Mouse (Mus musculus): ENCODE results near the gene Gtsf1l. TPM values are rescaled to one million over a fixed set of nuclear protein-coding genes. Genes with fewer than 3 reads are reported as not detected.

The Gtsf1l gene
- polyA plus RNA-seq, 1 experiment from 2014 or later = not detected

DNA sequence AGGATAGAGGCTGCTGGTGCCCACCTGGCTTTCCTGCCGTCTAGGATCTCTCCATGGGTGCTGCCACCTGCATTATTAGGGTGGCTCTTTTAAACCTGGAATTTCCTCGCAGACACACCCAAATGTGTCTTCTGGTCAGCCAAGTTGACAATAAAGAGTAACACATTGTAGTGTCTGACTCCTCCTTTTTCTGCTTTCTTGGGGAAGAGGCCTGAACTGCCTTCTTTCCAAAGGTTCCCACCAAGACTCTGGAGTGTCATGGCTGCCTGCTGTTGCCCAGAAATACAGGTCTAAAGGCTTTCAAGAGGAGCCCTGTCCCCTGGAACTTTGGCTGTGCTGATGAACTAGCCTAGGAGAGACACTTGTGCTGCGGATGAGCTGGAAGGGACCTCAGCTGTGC is 3.1 kb downstream of the Gtsf1l start:
- ATAC-seq (ENCODE audit: insufficient number of reproducible peaks, insufficient read depth, low FRiP score, low TSS enrichment) = no peak

GRCm38 (mm10) chr2:163082591-163082990 is 5.1 kb downstream of the Gtsf1l start:
- Histone ChIP-seq H3K4me1 (no peaks in the 10 kb centered on the region), H3K9ac (no peak overlapping the region), H3K9me3 (no peaks in the 10 kb centered on the region), H3K4me3 (no peak overlapping the region), H3K36me3 (peaks cover 17% of the 10 kb centered on the region), H3K27me3 (no peaks in the 10 kb centered on the region), H3K4me2 (replicated peaks) (no peak overlapping the region), H3K27ac (no peak overlapping the region)
- 56% methylated on average over 5 of the region's 5 CpGs for WGBS
- ATAC-seq (ENCODE audit: insufficient number of reproducible peaks, insufficient read depth, low FRiP score, low TSS enrichment) = no peak

More for the DNA sequence above, 3.1 kb downstream of the Gtsf1l start:
- H3K4me3 ChIP-seq = no peak overlapping the region
- H3K4me2 ChIP-seq (replicated peaks) = no peak overlapping the region
- no peaks in the 10 kb centered on the region for H3K27me3 ChIP-seq
- whole genome bisulfite sequencing = 88% methylated on average over 3 of the region's 3 CpGs
- H3K9me3 ChIP-seq = no peaks in the 10 kb centered on the region
- no peak overlapping the region for H3K9ac ChIP-seq
- peaks cover 8% of the 10 kb centered on the region for H3K36me3 ChIP-seq
- no peaks in the 10 kb centered on the region for H3K4me1 ChIP-seq
- H3K27ac ChIP-seq = no peak overlapping the region

- Histone ChIP-seq H3K4me2 (replicated peaks) (no peak overlapping the region), H3K4me1 (no peaks in the 10 kb centered on the region), H3K4me3 (no peak overlapping the region), H3K27ac (no peak overlapping the region), H3K9me3 (no peaks in the 10 kb centered on the region), H3K36me3 (peaks cover 40% of the 10 kb centered on the region), H3K27me3 (no peaks in the 10 kb centered on the region), H3K9ac (no peak overlapping the region)
- no peak for ATAC-seq (ENCODE audit: insufficient number of reproducible peaks, insufficient read depth, low FRiP score, low TSS enrichment)
- WGBS = 93% methylated on average over 4 of the region's 4 CpGs
Measured at GRCm38 (mm10) chr2:163079041-163079440, 8.6 kb downstream of the Gtsf1l start.

DNA sequence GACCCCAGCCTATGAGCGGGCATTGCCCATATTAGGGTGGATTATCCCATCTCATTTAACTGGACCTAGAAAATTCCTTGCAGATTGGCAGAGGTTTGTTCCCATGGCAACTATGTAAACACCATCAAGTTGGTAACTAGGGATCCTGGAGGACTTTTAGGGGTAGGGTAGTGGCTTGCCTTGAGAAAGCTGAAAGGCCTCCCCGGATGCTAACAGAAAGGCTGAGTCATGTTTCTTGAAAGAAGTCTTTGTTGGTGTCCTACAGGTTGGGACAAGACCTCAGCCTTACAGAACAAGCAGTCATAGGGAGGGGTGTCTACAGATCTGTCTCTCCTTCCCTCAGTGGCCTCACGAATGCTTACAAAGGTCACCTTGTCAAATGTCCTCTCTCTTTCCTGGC is 12.4 kb downstream of the Gtsf1l start:
- Histone ChIP-seq H3K9me3 (no peaks in the 10 kb centered on the region), H3K36me3 (peaks cover 56% of the 10 kb centered on the region), H3K9ac (no peak overlapping the region), H3K4me1 (no peaks in the 10 kb centered on the region), H3K4me3 (no peak overlapping the region), H3K27me3 (no peaks in the 10 kb centered on the region), H3K27ac (no peak overlapping the region), H3K4me2 (replicated peaks) (no peak overlapping the region)
- WGBS = 69% methylated on average over 3 of the region's 3 CpGs
- no peak; the same call in 1 of the 2 replicates for ATAC-seq (ENCODE audit: insufficient number of reproducible peaks, insufficient read depth, low FRiP score, low TSS enrichment)

DNA sequence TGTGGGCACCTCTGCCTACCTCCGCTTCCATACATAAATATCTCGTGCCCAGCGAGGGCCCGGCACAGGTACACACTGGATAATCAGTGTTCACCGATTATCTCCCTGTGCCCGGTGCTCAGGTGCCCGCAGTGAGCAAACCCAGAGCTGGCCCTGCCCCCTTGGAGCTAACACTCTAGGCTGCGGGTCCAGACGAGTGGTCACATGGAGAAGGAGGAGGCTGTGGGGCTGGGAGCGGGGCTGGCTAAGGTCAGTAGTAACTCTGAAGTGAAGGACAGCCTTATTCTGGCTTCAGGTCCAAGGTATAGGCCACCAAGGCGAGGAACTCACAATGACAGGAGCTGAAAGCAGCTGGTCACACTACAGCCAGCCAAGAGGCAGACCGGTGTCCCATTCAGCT is 12.8 kb downstream of the Gtsf1l start:
- Histone ChIP-seq H3K4me2 (replicated peaks) (no peak overlapping the region), H3K36me3 (peaks cover 56% of the 10 kb centered on the region), H3K27ac (no peak overlapping the region), H3K9ac (no peak overlapping the region), H3K9me3 (no peaks in the 10 kb centered on the region), H3K4me3 (no peak overlapping the region), H3K4me1 (no peaks in the 10 kb centered on the region), H3K27me3 (no peaks in the 10 kb centered on the region)
- 90% methylated on average over 12 of the region's 12 CpGs for WGBS
- no peak for ATAC-seq (ENCODE audit: insufficient number of reproducible peaks, insufficient read depth, low FRiP score, low TSS enrichment)

GRCm38 (mm10) chr2:163074006-163074405 is 13.6 kb downstream of the Gtsf1l start:
- Histone ChIP-seq H3K27ac (no peak overlapping the region), H3K27me3 (no peaks in the 10 kb centered on the region), H3K4me2 (replicated peaks) (no peak overlapping the region), H3K4me1 (no peaks in the 10 kb centered on the region), H3K9ac (no peak overlapping the region), H3K4me3 (no peak overlapping the region), H3K9me3 (no peaks in the 10 kb centered on the region), H3K36me3 (peaks cover 51% of the 10 kb centered on the region)
- WGBS = 76% methylated on average over 7 of the region's 7 CpGs
- ATAC-seq (ENCODE audit: insufficient number of reproducible peaks, insufficient read depth, low FRiP score, low TSS enrichment) = no peak

- no peak overlapping the region for H3K9ac ChIP-seq
- no peak for ATAC-seq (ENCODE audit: insufficient number of reproducible peaks, insufficient read depth, low FRiP score, low TSS enrichment)
- H3K27me3 ChIP-seq = no peaks in the 10 kb centered on the region
- peaks cover 58% of the 10 kb centered on the region for H3K36me3 ChIP-seq
- H3K27ac ChIP-seq = no peak overlapping the region
- no peak overlapping the region for H3K4me3 ChIP-seq
- H3K4me2 ChIP-seq (replicated peaks) = no peak overlapping the region
- no peaks in the 10 kb centered on the region for H3K9me3 ChIP-seq
- H3K4me1 ChIP-seq = no peaks in the 10 kb centered on the region
- 88% methylated on average over 9 of the region's 9 CpGs for WGBS
Measured at GRCm38 (mm10) chr2:163073023-163073757, 14.5 kb downstream of the Gtsf1l start.

GRCm38 (mm10) chr2:163071590-163071989 is 16.1 kb downstream of the Gtsf1l start:
- Histone ChIP-seq H3K4me2 (replicated peaks) (no peak overlapping the region), H3K36me3 (peaks cover 48% of the 10 kb centered on the region), H3K27me3 (no peaks in the 10 kb centered on the region), H3K9ac (no peak overlapping the region), H3K9me3 (no peaks in the 10 kb centered on the region), H3K4me3 (no peak overlapping the region), H3K4me1 (no peaks in the 10 kb centered on the region), H3K27ac (no peak overlapping the region)
- ATAC-seq (ENCODE audit: insufficient number of reproducible peaks, insufficient read depth, low FRiP score, low TSS enrichment) = no peak
- WGBS = 82% methylated on average over 3 of the region's 3 CpGs

GRCm38 (mm10) chr2:163070213-163070612 is 17.4 kb downstream of the Gtsf1l start:
- no peaks in the 10 kb centered on the region for H3K4me1 ChIP-seq
- no peak for ATAC-seq (ENCODE audit: insufficient number of reproducible peaks, insufficient read depth, low FRiP score, low TSS enrichment)
- H3K36me3 ChIP-seq = peaks cover 48% of the 10 kb centered on the region
- no peak overlapping the region for H3K4me2 ChIP-seq (replicated peaks)
- 87% methylated on average over 3 of the region's 3 CpGs for WGBS
- H3K27ac ChIP-seq = no peak overlapping the region
- no peaks in the 10 kb centered on the region for H3K27me3 ChIP-seq
- no peaks in the 10 kb centered on the region for H3K9me3 ChIP-seq
- no peak overlapping the region for H3K4me3 ChIP-seq
- H3K9ac ChIP-seq = no peak overlapping the region

DNA sequence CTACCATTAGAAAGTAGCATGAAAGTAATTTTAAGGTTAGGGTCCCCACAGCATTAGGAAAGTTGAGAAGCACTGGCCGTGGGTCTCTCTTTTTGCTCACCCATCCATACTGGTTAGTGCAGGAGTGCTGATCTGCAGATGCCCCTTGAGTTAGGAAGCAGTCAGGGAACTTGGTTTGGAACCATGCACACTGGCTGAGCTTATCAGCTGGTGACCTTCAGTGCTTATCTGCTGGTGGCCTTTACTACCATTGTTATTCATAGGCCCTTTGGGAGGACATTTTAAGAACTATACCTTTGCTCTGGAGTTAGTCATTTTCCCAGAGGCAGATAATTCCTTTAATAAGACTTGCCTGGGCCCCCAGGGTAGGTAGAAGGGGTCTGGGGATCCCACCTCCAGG is 20.4 kb downstream of the Gtsf1l start:
- H3K4me2 ChIP-seq (replicated peaks) = no peak overlapping the region
- no peaks in the 10 kb centered on the region for H3K4me1 ChIP-seq
- no peak overlapping the region for H3K4me3 ChIP-seq
- H3K9ac ChIP-seq = no peak overlapping the region
- 83% methylated on average over 1 of the region's 1 CpGs for WGBS
- H3K27ac ChIP-seq = no peak overlapping the region
- no peaks in the 10 kb centered on the region for H3K27me3 ChIP-seq
- H3K9me3 ChIP-seq = no peaks in the 10 kb centered on the region
- peaks cover 39% of the 10 kb centered on the region for H3K36me3 ChIP-seq
- ATAC-seq (ENCODE audit: insufficient number of reproducible peaks, insufficient read depth, low FRiP score, low TSS enrichment) = no peak

- H3K36me3 ChIP-seq = peaks cover 38% of the 10 kb centered on the region
- H3K4me3 ChIP-seq = no peak overlapping the region
- no peak overlapping the region for H3K4me2 ChIP-seq (replicated peaks)
- H3K9me3 ChIP-seq = no peaks in the 10 kb centered on the region
- 94% methylated on average over 6 of the region's 6 CpGs for WGBS
- ATAC-seq (ENCODE audit: insufficient number of reproducible peaks, insufficient read depth, low FRiP score, low TSS enrichment) = no peak
- no peaks in the 10 kb centered on the region for H3K27me3 ChIP-seq
- no peaks in the 10 kb centered on the region for H3K4me1 ChIP-seq
- no peak overlapping the region for H3K9ac ChIP-seq
- no peak overlapping the region for H3K27ac ChIP-seq
Measured at GRCm38 (mm10) chr2:163066326-163066725, 21.3 kb downstream of the Gtsf1l start.

- H3K9ac ChIP-seq = no peak overlapping the region
- no peaks in the 10 kb centered on the region for H3K4me1 ChIP-seq
- no peak overlapping the region for H3K4me2 ChIP-seq (replicated peaks)
- no peak overlapping the region for H3K27ac ChIP-seq
- 75% methylated on average over 6 of the region's 6 CpGs for WGBS
- H3K27me3 ChIP-seq = no peaks in the 10 kb centered on the region
- no peak overlapping the region for H3K4me3 ChIP-seq
- no peak for ATAC-seq (ENCODE audit: insufficient number of reproducible peaks, insufficient read depth, low FRiP score, low TSS enrichment)
- no peaks in the 10 kb centered on the region for H3K9me3 ChIP-seq
- H3K36me3 ChIP-seq = peaks cover 21% of the 10 kb centered on the region
Measured at GRCm38 (mm10) chr2:163062119-163062508, 25.5 kb downstream of the Gtsf1l start.

Data from embryonic facial prominence, embryonic 12.5 days (tissue).